22 mouse cellular contexts compared by ENCODE assay signal in the genomic region with DNA sequence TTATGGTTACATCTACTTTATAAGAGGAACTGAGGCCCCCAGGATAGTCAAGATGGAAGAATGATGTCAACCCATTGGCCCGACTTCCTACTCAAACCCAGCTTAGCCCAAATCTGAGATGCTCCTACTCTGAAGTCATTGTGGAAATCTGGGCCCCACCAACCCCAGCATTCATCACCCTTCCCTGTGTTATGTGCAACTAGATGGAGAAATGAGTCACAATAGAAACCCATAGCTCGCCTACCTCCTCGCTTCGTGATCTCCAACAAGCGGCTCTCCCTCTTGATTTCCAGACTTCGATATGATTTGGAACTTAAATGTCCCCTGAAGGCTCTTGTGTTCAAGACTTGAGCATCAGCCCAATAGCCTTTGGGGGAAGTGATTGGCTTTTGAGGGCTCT.
DNase-seq lines count a peak whose midpoint lies in the region; ATAC-seq lines count a peak whose summit lies in the region.
"Had no signal": no experiment of that assay in that cellular context is flagged by ENCODE, and none has a peak within 500 bp of the region (broad histone marks: within the 10 kb centered on the region; RNA-seq: fewer than 3 reads in every experiment).

No protein-coding gene starts in this region.

- ATAC-seq in frontal cortex, adult (ENCODE audit: low TSS enrichment): peak; percentile 29; the same call in 1 of the 2 replicates
- ATAC-seq: activated CD4-positive, CD25-positive, alpha-beta regulatory T cell, adult 4 months; CD4-positive, CD25-positive, alpha-beta regulatory T cell, adult 4 months; Patski had no signal

- H3K4me3 ChIP-seq in brown adipose tissue, adult 24 weeks (ENCODE audit: insufficient read depth, low read depth, low read length): no peak overlapping the region

- H3K27ac ChIP-seq in brown adipose tissue, adult 24 weeks (replicated peaks; ENCODE audit: low read depth, low read length): peak overlapping the region; percentile 53

- no peak for DNase-seq in frontal cortex, postnatal 14 days (ENCODE audit: low spot score in 2 of 2)
- DNase-seq in right cerebral cortex, adult 18-20 months: peak; percentile 34
- no peak for DNase-seq in right cerebral cortex, postnatal 14 days
- DNase-seq in brain, adult 2 months (ENCODE audit: low read depth, low spot score): peak; percentile 57
- DNase-seq in thymus, adult 18-20 months: no peak
- DNase-seq in kidney, postnatal 14 days: no peak
- DNase-seq: adrenal gland, adult 2 months; adrenal gland, adult 8-10 months; adrenal gland, postnatal 10 days; adrenal gland, postnatal 14 days; adrenal gland, postnatal 25 days; adrenal gland, postnatal 36 days; B cell, adult 2 months; cerebellum, adult 11 months; cerebellum, adult 11-12 months; cerebellum, adult 18-20 months; cerebellum, adult 2 months had no signal

- peaks cover 5% of the 10 kb centered on the region; the same call in 1 of the 2 replicates for H3K4me1 ChIP-seq in brown adipose tissue, adult 24 weeks (ENCODE audit: control insufficient read depth, insufficient read depth, insufficient read length, low read length)

Comparison
In these comparisons a context has a peak if more than half of its experiments do, and no peak if none do; other contexts are left out.
1. DNase-seq: peak in right cerebral cortex, adult 18-20 months (single experiment) and brain, adult 2 months (single experiment); none in frontal cortex, postnatal 14 days (0 of 2), right cerebral cortex, postnatal 14 days (single experiment), thymus, adult 18-20 months (0 of 2) and kidney, postnatal 14 days (single experiment).